Mouse (Mus musculus) lung, postnatal 14 days (tissue): Measurements from ENCODE around the gene Gm21973.

Experiments used
- DNase-seq: peaks from one replicate; pipeline ENCODE4 v3.0.0; 2021

The Gm21973 gene

DNA sequence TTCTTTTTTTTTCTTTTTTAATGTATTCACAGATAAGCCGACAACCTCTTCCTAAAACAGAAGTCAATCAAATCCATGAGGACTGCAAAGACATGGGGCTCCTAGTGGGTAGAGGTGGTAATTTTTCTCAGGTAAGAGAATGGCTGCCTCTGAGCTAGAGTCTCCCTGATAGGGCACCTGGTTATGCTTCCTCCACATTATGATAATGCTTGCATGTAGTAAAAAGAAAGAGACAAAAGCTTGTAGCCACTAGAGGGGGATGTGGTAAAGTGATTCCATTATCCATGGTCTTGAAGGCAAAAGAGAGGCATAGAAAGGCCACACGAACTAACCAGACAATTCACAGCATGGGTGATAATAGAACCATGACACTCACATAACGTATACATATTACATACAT, 75.2 kb downstream of the Gm21973 start:
- DNase-seq, result peak; percentile 5

DNA sequence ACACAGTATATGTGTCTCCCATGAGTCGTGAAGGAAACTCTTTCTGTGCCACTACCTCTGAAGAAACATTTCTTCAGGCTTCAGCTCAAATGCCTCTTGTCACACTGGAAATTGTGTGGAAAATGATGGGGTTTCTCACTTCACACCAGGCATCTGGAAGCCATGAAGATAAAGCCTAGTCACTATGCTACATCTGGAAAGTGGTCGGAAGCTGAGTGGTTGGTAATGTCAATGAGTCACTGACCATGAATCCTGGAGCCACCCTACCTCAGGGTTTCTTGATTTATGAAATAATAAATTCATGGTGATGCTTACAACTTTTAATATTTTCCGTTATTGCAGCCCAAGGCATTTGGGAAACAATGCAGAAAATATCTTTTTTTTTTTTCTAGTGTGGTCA, 84.7 kb downstream of the Gm21973 start:
- DNase-seq, result no peak

DNA sequence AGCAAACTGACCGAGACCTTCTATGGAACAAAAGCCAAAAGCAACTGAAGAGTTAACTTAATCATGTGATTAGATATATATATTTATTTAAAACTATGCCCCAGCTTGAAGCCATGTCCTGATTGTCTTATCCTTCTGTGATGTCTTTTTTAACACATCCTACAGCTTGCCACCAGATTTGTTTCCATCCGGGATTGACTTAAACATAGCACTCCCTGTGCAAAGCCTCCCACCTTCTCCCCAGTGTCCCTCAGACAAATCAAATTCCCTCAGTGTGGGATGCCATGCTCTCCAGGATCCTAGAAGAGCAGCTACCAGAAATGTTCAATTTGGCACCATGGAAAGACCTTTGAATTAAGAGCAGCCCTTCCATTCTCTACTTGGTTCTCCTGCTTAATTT, 85.7 kb downstream of the Gm21973 start:
- DNase-seq, result no peak

- no peak for DNase-seq
Observed at GRCm38 (mm10) chr15:10413656-10414055, 88.5 kb downstream of the Gm21973 start.

GRCm38 (mm10) chr15:10421138-10421784, 96.1 kb downstream of the Gm21973 start:
- DNase-seq, result no peak

GRCm38 (mm10) chr15:10421785-10422144, 96.6 kb downstream of the Gm21973 start:
- no peak for DNase-seq
